Mouse (Mus musculus) megakaryocyte, embryonic 14.5 days (primary cell): ENCODE results near the gene St6galnac3.

Experiments used
- FLI1 ChIP-seq: IDR thresholded peaks from 2 replicates; pipeline ENCODE4 v1.6.1; 2012; ENCODE audit warnings: low read length, inconsistent platforms, mixed read lengths
- GATA1 ChIP-seq: IDR thresholded peaks from 3 replicates; pipeline ENCODE4 v1.6.1; 2012; ENCODE audit warnings: mixed read lengths, low read length, inconsistent platforms, borderline replicate concordance

GRCm38 (mm10) chr3:153675073-153675472 lies 49.9 kb downstream of the St6galnac3 start:
- no peak for TF ChIP-seq GATA1
- TF ChIP-seq FLI1, result no peak
